Mouse (Mus musculus): Measurements from ENCODE around the gene Fam186b.
A peak's percentile ranks its signal among the peaks of the same experiment; 100 is the strongest.

The Fam186b gene

DNA sequence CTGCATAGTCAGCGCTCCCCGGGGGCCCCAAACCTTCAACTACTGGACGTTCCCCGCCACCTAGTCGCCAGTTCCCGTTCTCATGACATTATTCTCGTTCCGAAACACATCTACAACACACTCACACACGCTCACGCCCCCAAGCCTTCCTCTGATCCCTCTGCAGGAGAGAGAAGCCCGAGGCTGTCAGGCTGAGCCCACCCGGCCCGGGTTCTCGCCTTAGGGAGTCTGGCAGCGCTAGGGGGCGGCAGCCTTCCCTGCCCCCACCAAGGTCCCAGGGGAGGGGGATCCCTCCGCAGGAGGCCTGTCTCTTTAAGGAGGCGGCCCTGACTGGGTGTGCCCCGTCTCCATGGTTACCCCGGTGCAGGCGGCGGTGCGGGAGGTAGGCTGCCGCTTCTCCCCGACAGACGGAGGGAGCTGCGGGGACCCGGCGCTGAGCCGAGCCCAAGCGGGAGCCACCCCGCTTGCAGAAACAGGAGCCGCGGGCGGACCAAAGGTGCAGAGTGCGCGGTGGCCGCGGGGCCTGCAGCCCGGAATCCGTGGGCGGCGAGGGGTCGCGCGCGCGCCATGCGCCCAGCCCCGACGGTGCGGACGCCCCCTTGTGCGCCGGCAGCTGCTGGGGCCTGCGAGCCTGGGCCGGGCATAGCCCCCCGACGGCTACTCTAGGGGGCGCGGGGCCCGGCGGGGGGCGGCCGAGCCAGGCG lies 71.3 kb downstream of the Fam186b start, which contains the start of gene Kcnh3:
Kcnh3 (plus strand) TSS at position 654 of the 704 bp plus-strand sequence.
- peak in 1 of 2 experiments; percentile 45 for DNase-seq (ENCODE audit: low spot score in 2 of 2)

DNA sequence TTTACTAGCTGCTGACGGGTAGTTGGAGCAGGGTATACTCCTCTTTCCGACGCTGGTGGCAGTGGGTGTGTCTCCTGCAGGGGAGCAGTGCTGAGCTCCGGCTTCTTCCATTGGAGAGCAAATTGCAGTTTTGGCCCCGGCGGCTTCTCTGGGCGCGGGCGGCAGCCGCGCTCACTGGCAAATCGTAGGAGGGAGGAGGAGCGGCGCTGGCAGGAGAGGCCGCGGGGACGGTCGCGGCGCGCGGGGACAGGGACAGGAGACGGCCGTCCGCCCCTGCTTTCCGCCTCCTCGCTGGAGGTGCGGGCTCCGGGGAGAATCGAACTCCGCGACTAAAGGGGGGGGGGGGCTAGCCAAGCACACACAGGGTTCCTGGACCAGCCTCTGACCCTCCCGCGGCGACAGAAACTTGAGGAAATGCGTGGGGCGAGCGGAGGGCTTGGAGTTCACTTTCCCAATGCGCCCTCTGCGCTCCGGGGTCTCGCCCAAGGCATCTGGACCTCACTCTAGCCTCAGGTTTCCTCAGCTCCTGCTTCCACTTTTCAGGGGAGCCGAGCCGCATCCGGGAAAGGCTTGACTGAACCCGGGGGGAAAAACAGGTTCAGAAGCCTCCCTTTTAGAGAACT lies 72.0 kb downstream of the Fam186b start:
- no peak for DNase-seq (ENCODE audit: low spot score in 2 of 2)

DNA sequence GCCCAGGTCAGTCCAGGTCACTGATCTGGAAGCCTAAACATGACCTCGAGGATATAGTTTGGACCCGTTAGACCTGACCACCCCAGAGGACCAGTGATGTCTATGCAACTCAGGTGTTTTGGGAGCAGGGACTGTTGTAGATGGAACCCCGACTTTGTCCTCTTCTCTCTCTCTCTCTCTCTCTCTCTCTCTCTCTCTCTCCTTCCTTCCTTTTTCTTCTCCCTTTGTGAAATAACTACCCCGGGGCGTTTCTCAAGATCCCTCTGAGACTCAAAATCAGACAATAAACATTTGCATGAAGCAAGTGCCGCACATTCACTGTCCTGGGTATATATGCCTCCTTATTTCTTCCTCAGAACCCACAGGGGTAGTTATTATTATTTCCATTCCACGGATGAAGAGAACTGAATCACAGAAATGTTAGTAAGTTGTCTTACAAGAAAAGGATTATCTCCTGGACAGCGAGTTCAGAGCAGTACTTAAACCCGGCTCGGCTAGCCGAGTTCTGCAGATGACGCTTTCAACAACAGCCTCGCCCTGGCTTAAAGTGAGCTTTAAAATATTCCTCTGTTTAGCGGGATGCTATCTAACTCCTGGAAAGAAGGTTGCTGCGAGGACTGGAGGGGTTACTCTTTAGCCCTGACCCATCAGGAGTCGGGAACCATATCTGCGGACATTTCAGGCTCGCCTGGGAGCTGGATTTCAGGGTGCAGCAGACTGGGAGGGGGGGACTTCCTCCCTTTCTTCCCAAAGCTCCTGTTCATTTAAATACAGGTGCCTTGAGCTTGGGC lies 72.7 kb downstream of the Fam186b start:
- DNase-seq (ENCODE audit: low spot score in 2 of 2): no peak

DNA sequence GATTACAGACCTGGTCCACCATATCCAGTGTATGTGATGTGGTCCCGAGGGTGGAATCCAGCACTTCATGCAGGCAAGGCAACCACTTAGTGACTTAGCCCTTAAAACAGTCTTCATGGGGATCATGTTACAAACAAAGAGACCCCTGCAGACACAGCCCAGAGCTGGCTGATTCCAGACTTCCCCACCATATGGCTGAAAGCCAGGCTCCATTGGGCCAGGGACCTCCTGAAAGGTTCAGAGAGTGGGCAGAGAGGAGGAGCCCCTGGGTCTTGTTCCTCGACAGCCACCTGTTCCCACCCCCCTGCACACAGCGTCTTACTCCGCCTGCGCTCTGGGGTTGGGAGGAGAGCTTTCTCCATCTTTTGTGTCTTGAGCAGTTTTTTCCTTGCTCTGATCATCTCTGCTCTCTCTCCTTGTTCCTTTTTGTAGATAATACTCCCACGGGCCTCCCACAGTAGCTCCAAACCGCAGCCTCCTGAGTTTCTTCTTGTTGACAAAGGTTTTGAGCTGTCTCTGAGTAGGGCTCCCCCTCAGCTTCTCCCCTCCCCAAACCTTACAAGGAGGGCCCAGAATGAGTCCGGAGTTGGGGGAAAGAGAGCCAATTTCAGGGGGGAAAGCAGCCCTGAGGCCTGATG lies 74.3 kb downstream of the Fam186b start:
- no peak for DNase-seq (ENCODE audit: low spot score in 2 of 2)
